Mouse (Mus musculus): Measurements from ENCODE around the gene Tma16. TPM values are rescaled to one million over a fixed set of nuclear protein-coding genes. Genes with fewer than 3 reads are reported as not detected.

The Tma16 gene
- 15.6 and 19.0 TPM in 2 replicates for polyA plus RNA-seq (2014; fragmentation: Nextera tagmentation; extraction: Ambion mirVana)

DNA sequence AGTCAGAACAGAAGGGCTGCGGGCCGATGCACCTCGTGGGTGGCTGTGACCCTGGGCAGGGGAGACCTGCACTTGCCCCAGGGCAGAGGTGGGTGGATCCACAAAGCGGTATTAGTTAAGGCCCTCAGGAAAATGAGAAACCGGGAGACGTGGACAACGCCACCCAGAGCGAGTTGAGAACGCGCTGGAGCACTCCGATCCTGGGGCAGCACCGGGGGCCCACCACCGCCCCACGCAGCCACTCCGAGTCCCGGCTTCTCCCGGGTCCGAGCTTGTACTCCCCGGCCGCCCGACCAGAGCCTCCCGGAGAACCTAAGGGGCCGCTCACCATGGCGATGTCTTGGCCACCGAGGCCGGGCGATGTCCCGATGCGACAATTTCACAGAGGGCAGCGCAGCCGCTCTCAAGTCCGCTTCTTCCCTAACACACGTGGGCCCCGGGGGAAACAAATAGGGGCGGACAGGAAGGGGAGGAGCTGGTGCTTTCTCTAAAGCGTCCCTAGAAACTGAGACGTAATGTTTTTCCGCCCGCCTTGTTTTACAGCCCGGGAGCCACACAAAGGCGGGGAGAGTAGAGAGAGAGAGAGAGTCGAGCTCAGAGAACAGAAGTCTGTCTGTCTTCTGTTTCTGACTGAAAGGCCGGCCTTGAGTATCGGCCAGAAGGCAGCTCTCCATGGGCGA lies at the start of gene Tma16:
Tma16 (minus strand) TSS at position 447 of the 680 bp plus-strand sequence.
- Histone ChIP-seq H3K9me3 (ENCODE audit: control insufficient read depth, low read length) (no peaks in the 10 kb centered on the region), H3K4me2 (ENCODE audit: low read depth, low read length, severe bottlenecking) (peak within 1 kb of the TSS; percentile 60), H3K4me3 (ENCODE audit: low read depth, low read length) (peak within 1 kb of the TSS; percentile 83), H3K4me1 (replicated peaks; ENCODE audit: control insufficient read depth, insufficient read depth, low read length) (no peaks in the 10 kb centered on the region), H3K27ac (ENCODE audit: low read depth, low read length) (no peak within 1 kb of the TSS), H3K27me3 (ENCODE audit: control insufficient read depth, insufficient read depth, low read length) (no peaks in the 10 kb centered on the region), H3K36me3 (ENCODE audit: control insufficient read depth, insufficient read depth, low read length) (no peaks in the 10 kb centered on the region; the same call in 1 of the 2 replicates), H3K9ac (ENCODE audit: low read length) (peak within 1 kb of the TSS; percentile 76)
- WGBS = 0% methylated on average over 45 of the region's 45 CpGs
- peak; percentile 96 for ATAC-seq (replicated peaks; ENCODE audit: low FRiP score)
- peak; percentile 89 for DNase-seq (ENCODE audit: low spot score)

- H3K27ac ChIP-seq (ENCODE audit: low read depth, low read length) = no peak overlapping the region
- no peak overlapping the region for H3K4me2 ChIP-seq (ENCODE audit: low read depth, low read length, severe bottlenecking)
- DNase-seq (ENCODE audit: low spot score) (no peak), ATAC-seq (replicated peaks; ENCODE audit: low FRiP score) (no peak)
- no peaks in the 10 kb centered on the region for H3K36me3 ChIP-seq (ENCODE audit: control insufficient read depth, insufficient read depth, low read length)
- H3K27me3 ChIP-seq (ENCODE audit: control insufficient read depth, insufficient read depth, low read length) = no peaks in the 10 kb centered on the region
- H3K9me3 ChIP-seq (ENCODE audit: control insufficient read depth, low read length) = no peaks in the 10 kb centered on the region
- H3K9ac ChIP-seq (ENCODE audit: low read length) = no peak overlapping the region
- H3K4me1 ChIP-seq (replicated peaks; ENCODE audit: control insufficient read depth, insufficient read depth, low read length) = no peaks in the 10 kb centered on the region
- H3K4me3 ChIP-seq (ENCODE audit: low read depth, low read length) = no peak overlapping the region
Measured at GRCm38 (mm10) chr8:66520576-66520975, 34.2 kb upstream of the Tma16 start.

DNA sequence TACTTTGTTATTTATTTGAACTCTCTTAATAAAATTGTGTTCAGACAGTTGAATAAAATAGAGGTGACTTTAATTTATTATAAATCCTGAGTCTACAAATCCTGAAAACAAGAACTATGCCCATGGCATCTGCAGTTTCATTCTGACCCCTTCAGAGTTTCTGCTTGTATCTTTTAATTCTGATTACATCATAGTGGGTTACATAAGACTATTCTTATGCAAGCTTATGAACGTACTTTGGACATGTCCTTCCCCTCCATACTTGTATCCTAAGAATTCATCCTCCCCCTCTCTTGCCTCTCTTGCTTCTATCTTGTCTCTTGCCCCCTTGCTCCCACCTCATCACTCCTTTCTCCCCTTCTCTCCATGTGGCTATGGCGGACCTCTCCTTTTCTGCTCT lies 32.8 kb upstream of the Tma16 start:
- no peaks in the 10 kb centered on the region for H3K9me3 ChIP-seq (ENCODE audit: control insufficient read depth, low read length)
- H3K4me2 ChIP-seq (ENCODE audit: low read depth, low read length, severe bottlenecking) = no peak overlapping the region
- ATAC-seq (replicated peaks; ENCODE audit: low FRiP score) (no peak), DNase-seq (ENCODE audit: low spot score) (no peak)
- no peaks in the 10 kb centered on the region for H3K4me1 ChIP-seq (replicated peaks; ENCODE audit: control insufficient read depth, insufficient read depth, low read length)
- WGBS = 77% methylated on average over 2 of the region's 2 CpGs
- no peak overlapping the region for H3K27ac ChIP-seq (ENCODE audit: low read depth, low read length)
- no peak overlapping the region for H3K9ac ChIP-seq (ENCODE audit: low read length)
- no peaks in the 10 kb centered on the region for H3K27me3 ChIP-seq (ENCODE audit: control insufficient read depth, insufficient read depth, low read length)
- no peaks in the 10 kb centered on the region for H3K36me3 ChIP-seq (ENCODE audit: control insufficient read depth, insufficient read depth, low read length)
- H3K4me3 ChIP-seq (ENCODE audit: low read depth, low read length) = no peak overlapping the region

DNA sequence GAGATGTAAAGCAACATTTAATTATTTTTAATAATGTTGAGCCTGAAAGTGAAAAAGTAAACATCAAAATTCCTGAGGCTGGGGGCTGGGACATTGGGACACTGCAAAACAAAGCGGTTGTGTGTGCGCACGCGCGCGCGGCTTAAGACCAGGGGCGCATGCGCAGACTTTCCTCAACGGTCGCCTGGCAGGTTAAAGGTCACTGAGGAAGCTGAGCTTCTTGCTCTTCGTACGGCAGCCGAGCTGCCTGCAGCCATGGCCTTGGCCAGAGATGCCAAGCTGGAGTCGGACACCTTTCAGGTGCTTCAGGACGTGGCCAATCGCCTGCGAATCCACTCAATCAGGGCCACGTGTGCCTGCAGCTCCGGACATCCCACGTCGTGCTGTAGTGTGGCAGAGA lies 25.2 kb upstream of the Tma16 start, which contains the start of gene Tktl2:
Tktl2 (plus strand) TSS at position 220 of the 400 bp plus-strand sequence.
- WGBS = 95% methylated on average over 22 of the region's 22 CpGs

GRCm38 (mm10) chr8:66503381-66503780 lies 17.1 kb upstream of the Tma16 start:
- no peaks in the 10 kb centered on the region for H3K27me3 ChIP-seq (ENCODE audit: control insufficient read depth, insufficient read depth, low read length)
- H3K27ac ChIP-seq (ENCODE audit: low read depth, low read length) = no peak overlapping the region
- 85% methylated on average over 2 of the region's 2 CpGs for WGBS
- ATAC-seq (replicated peaks; ENCODE audit: low FRiP score) (no peak), DNase-seq (ENCODE audit: low spot score) (no peak)
- no peak overlapping the region for H3K9ac ChIP-seq (ENCODE audit: low read length)
- no peaks in the 10 kb centered on the region for H3K4me1 ChIP-seq (replicated peaks; ENCODE audit: control insufficient read depth, insufficient read depth, low read length)
- no peaks in the 10 kb centered on the region for H3K36me3 ChIP-seq (ENCODE audit: control insufficient read depth, insufficient read depth, low read length)
- no peak overlapping the region for H3K4me2 ChIP-seq (ENCODE audit: low read depth, low read length, severe bottlenecking)
- no peak overlapping the region for H3K4me3 ChIP-seq (ENCODE audit: low read depth, low read length)
- no peaks in the 10 kb centered on the region for H3K9me3 ChIP-seq (ENCODE audit: control insufficient read depth, low read length)

More for the DNA sequence above, 25.2 kb upstream of the Tma16 start, which contains the start of gene Tktl2:
- H3K27ac ChIP-seq (ENCODE audit: low read depth, low read length) = no peak within 1 kb of the TSS
- no peaks in the 10 kb centered on the region for H3K4me1 ChIP-seq (replicated peaks; ENCODE audit: control insufficient read depth, insufficient read depth, low read length)
- no peak within 1 kb of the TSS for H3K4me3 ChIP-seq (ENCODE audit: low read depth, low read length)
- no peaks in the 10 kb centered on the region for H3K36me3 ChIP-seq (ENCODE audit: control insufficient read depth, insufficient read depth, low read length)
- no peaks in the 10 kb centered on the region for H3K27me3 ChIP-seq (ENCODE audit: control insufficient read depth, insufficient read depth, low read length)
- no peak for DNase-seq (ENCODE audit: low spot score)
- ATAC-seq (replicated peaks; ENCODE audit: low FRiP score) = no peak
- H3K9me3 ChIP-seq (ENCODE audit: control insufficient read depth, low read length) = no peaks in the 10 kb centered on the region
- H3K4me2 ChIP-seq (ENCODE audit: low read depth, low read length, severe bottlenecking) = no peak within 1 kb of the TSS
- H3K9ac ChIP-seq (ENCODE audit: low read length) = no peak within 1 kb of the TSS

- Histone ChIP-seq H3K9ac (ENCODE audit: low read length) (no peak overlapping the region), H3K4me2 (ENCODE audit: low read depth, low read length, severe bottlenecking) (no peak overlapping the region), H3K27me3 (ENCODE audit: control insufficient read depth, insufficient read depth, low read length) (no peaks in the 10 kb centered on the region), H3K9me3 (ENCODE audit: control insufficient read depth, low read length) (no peaks in the 10 kb centered on the region), H3K27ac (ENCODE audit: low read depth, low read length) (no peak overlapping the region), H3K4me1 (replicated peaks; ENCODE audit: control insufficient read depth, insufficient read depth, low read length) (no peaks in the 10 kb centered on the region), H3K4me3 (ENCODE audit: low read depth, low read length) (no peak overlapping the region), H3K36me3 (ENCODE audit: control insufficient read depth, insufficient read depth, low read length) (no peaks in the 10 kb centered on the region)
- ATAC-seq (replicated peaks; ENCODE audit: low FRiP score) (peak; percentile 44; the same call in 1 of the 2 replicates), DNase-seq (ENCODE audit: low spot score) (no peak)
- WGBS = 46% methylated on average over 4 of the region's 4 CpGs
Measured at GRCm38 (mm10) chr8:66496998-66497577, 10.8 kb upstream of the Tma16 start.

DNA sequence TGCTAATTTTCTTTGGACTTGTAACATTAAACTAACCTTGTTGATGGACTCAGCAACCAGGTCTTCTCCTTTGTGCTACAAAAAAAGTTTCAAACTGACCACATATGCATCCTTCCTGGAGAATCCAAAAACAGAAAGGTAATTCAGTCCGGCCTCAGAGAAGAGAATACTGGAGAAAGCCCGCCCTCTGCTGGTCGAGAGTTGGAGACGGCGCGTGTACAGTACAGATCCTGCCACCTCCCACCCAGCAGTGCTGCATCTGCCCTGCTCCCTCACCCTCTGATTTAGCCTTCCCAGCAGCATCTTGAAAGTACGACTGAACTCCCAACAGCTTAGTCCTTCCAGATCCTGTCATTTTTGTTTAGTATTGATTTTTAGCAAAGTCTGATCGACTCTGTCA lies 9.4 kb upstream of the Tma16 start:
- H3K4me1 ChIP-seq (replicated peaks; ENCODE audit: control insufficient read depth, insufficient read depth, low read length) = no peaks in the 10 kb centered on the region
- ATAC-seq (replicated peaks; ENCODE audit: low FRiP score) = peak; percentile 88
- no peaks in the 10 kb centered on the region for H3K27me3 ChIP-seq (ENCODE audit: control insufficient read depth, insufficient read depth, low read length)
- no peaks in the 10 kb centered on the region for H3K36me3 ChIP-seq (ENCODE audit: control insufficient read depth, insufficient read depth, low read length)
- 9% methylated on average over 8 of the region's 8 CpGs for WGBS
- H3K9ac ChIP-seq (ENCODE audit: low read length) = no peak overlapping the region
- H3K27ac ChIP-seq (ENCODE audit: low read depth, low read length) = no peak overlapping the region
- DNase-seq (ENCODE audit: low spot score) = peak; percentile 82
- no peaks in the 10 kb centered on the region for H3K9me3 ChIP-seq (ENCODE audit: control insufficient read depth, low read length)
- H3K4me2 ChIP-seq (ENCODE audit: low read depth, low read length, severe bottlenecking) = no peak overlapping the region
- no peak overlapping the region for H3K4me3 ChIP-seq (ENCODE audit: low read depth, low read length)

DNA sequence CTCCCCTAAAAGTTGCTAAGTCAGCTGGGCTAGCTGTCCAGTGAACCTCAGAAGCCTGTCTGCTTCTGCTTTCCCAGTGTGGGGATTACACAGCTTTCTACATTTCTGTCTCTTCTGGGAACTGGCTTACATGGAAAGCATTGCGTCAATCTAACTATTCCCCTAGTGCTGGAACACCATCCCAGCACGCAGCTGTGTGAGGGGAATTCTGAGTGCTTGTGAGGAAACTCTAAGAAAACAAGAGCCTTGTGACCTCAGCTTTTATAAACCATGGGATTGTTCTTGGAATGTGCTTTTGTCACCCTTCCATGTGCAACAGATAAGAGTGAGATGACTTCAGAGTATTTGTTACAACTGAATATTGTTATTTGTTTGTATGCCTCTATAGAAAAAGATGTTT lies 8.2 kb upstream of the Tma16 start:
- WGBS = 73% methylated on average over 2 of the region's 2 CpGs
- H3K27ac ChIP-seq (ENCODE audit: low read depth, low read length) = no peak overlapping the region
- ATAC-seq (replicated peaks; ENCODE audit: low FRiP score) = no peak

GRCm38 (mm10) chr8:66490624-66491023 lies 4.3 kb upstream of the Tma16 start:
- 86% methylated on average over 4 of the region's 4 CpGs for WGBS
- H3K36me3 ChIP-seq (ENCODE audit: control insufficient read depth, insufficient read depth, low read length) = no peaks in the 10 kb centered on the region
- H3K27ac ChIP-seq (ENCODE audit: low read depth, low read length) = no peak overlapping the region
- H3K27me3 ChIP-seq (ENCODE audit: control insufficient read depth, insufficient read depth, low read length) = no peaks in the 10 kb centered on the region
- no peaks in the 10 kb centered on the region for H3K9me3 ChIP-seq (ENCODE audit: control insufficient read depth, low read length)
- H3K4me1 ChIP-seq (replicated peaks; ENCODE audit: control insufficient read depth, insufficient read depth, low read length) = no peaks in the 10 kb centered on the region
- no peak overlapping the region for H3K4me2 ChIP-seq (ENCODE audit: low read depth, low read length, severe bottlenecking)
- DNase-seq (ENCODE audit: low spot score) (no peak), ATAC-seq (replicated peaks; ENCODE audit: low FRiP score) (no peak)
- no peak overlapping the region for H3K9ac ChIP-seq (ENCODE audit: low read length)
- H3K4me3 ChIP-seq (ENCODE audit: low read depth, low read length) = no peak overlapping the region

More for the DNA sequence above, 8.2 kb upstream of the Tma16 start:
- no peak overlapping the region for H3K9ac ChIP-seq (ENCODE audit: low read length)
- H3K27me3 ChIP-seq (ENCODE audit: control insufficient read depth, insufficient read depth, low read length) = no peaks in the 10 kb centered on the region
- H3K4me2 ChIP-seq (ENCODE audit: low read depth, low read length, severe bottlenecking) = no peak overlapping the region
- no peaks in the 10 kb centered on the region for H3K9me3 ChIP-seq (ENCODE audit: control insufficient read depth, low read length)
- DNase-seq (ENCODE audit: low spot score) = no peak
- H3K4me1 ChIP-seq (replicated peaks; ENCODE audit: control insufficient read depth, insufficient read depth, low read length) = no peaks in the 10 kb centered on the region
- no peak overlapping the region for H3K4me3 ChIP-seq (ENCODE audit: low read depth, low read length)
- H3K36me3 ChIP-seq (ENCODE audit: control insufficient read depth, insufficient read depth, low read length) = no peaks in the 10 kb centered on the region

Data from forebrain, embryonic 11.5 days (tissue).